Mouse (Mus musculus): ENCODE measurements around the gene Kcnk2. TPM values are rescaled to one million over a fixed set of nuclear protein-coding genes. Genes with fewer than 3 reads are reported as not detected.
A peak's percentile ranks its signal among the peaks of the same experiment; 100 is the strongest.

Kcnk2 gene
- polyA plus RNA-seq, 1 experiment from 2014 or later = 7.9 TPM

DNA sequence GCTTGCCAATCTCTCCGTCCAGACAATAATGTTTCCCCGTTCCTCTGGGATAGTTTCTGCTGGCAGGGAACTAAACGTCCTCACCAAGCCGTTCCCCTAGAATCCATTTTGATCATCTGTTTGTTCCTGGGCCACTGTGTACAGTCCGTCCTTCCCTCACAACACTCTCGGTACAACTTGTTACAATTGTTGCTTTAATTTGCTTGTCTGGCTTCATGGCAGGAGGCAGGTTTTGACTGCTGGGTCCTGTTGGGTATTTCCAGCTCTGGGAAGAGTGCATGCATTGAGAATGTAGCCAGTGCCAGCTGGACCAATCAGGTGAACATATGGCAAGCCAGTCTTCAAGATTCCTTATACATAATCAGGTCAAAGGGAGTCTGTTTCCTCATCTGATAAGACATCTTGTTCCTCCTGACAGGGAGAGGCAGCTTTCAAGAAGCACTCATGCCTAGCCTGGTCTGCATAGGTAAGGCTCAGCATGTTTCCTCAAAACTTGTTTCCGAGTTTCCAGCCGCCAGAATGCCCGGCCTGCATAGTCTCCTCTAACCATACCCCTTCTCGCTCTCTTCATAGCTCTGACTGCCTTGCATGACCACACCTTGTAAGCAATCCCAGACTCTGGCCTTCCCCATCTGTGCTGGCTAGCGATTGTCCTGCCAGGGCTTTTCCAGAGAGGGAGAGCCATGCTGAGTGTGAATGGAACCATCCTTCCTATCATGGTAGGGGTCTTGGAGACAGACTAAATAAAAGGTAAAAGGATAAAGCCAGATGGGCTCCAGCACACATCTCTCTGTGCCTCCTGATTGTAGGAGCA lies 184.1 kb downstream of the Kcnk2 start:
- WGBS = 87% methylated on average over 11 of the region's 11 CpGs
- no peak overlapping the region for H3K4me2 ChIP-seq (replicated peaks)
- ATAC-seq (ENCODE audit: insufficient number of reproducible peaks, low FRiP score, low TSS enrichment, low read depth) = no peak
- no peaks in the 10 kb centered on the region for H3K36me3 ChIP-seq
- no peaks in the 10 kb centered on the region for H3K27me3 ChIP-seq
- H3K9ac ChIP-seq = no peak overlapping the region
- no peaks in the 10 kb centered on the region for H3K9me3 ChIP-seq (replicated peaks)
- H3K27ac ChIP-seq (replicated peaks) = no peak overlapping the region
- no peak overlapping the region for H3K4me3 ChIP-seq (replicated peaks)
- no peaks in the 10 kb centered on the region for H3K4me1 ChIP-seq

DNA sequence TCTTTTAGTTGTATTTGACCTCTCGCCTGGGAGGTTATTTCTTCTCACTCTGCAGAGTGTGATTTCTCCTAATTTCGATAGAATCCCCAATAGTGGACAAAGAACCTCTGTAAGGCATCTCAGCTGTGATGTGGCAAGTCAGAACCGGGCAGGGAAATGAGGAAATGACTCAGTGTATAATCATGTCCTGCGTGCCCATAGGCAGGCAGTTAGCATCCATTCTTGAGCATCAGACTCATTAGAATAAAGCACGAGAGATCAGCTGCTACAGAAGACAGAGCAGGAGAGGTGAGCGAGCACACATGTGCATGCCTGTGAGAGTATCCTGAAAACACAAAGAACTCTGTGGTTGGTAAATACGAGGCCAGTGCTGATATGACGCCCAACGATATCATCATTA lies 186.9 kb downstream of the Kcnk2 start:
- Histone ChIP-seq H3K27ac (replicated peaks) (0 out of 2 replicates have a peak overlapping the region, but pooled peaks have one; percentile 22), H3K9me3 (replicated peaks) (no peaks in the 10 kb centered on the region), H3K36me3 (no peaks in the 10 kb centered on the region), H3K4me3 (replicated peaks) (no peak overlapping the region), H3K4me1 (no peaks in the 10 kb centered on the region), H3K4me2 (replicated peaks) (no peak overlapping the region), H3K27me3 (no peaks in the 10 kb centered on the region), H3K9ac (no peak overlapping the region)
- 59% methylated on average over 9 of the region's 9 CpGs for WGBS
- ATAC-seq (ENCODE audit: insufficient number of reproducible peaks, low FRiP score, low TSS enrichment, low read depth) = no peak

DNA sequence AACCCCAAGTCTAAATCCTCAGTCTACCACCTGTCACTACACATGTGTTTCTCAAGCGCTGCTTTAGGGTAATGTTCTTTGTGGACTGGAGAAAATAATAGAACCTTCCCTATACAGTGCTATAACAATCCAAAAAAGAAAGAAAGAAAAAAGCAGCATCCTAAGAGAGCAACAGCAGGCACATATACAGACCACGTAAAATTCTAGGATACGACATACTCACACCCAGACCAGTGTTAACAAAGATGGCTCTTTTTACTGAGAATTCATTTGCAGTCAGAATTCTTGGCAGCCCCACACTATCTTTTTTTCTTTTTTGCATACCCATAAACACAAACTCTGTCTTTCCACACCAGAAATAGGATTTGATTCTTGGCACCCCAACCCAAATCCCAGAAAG lies 187.6 kb downstream of the Kcnk2 start:
- H3K4me2 ChIP-seq (replicated peaks) = no peak overlapping the region
- no peak overlapping the region for H3K4me3 ChIP-seq (replicated peaks)
- no peaks in the 10 kb centered on the region for H3K36me3 ChIP-seq
- no peak overlapping the region for H3K27ac ChIP-seq (replicated peaks)
- no peaks in the 10 kb centered on the region for H3K4me1 ChIP-seq
- H3K9me3 ChIP-seq (replicated peaks) = no peaks in the 10 kb centered on the region
- H3K27me3 ChIP-seq = no peaks in the 10 kb centered on the region
- no peak for ATAC-seq (ENCODE audit: insufficient number of reproducible peaks, low FRiP score, low TSS enrichment, low read depth)
- 64% methylated on average over 3 of the region's 3 CpGs for WGBS
- no peak overlapping the region for H3K9ac ChIP-seq

DNA sequence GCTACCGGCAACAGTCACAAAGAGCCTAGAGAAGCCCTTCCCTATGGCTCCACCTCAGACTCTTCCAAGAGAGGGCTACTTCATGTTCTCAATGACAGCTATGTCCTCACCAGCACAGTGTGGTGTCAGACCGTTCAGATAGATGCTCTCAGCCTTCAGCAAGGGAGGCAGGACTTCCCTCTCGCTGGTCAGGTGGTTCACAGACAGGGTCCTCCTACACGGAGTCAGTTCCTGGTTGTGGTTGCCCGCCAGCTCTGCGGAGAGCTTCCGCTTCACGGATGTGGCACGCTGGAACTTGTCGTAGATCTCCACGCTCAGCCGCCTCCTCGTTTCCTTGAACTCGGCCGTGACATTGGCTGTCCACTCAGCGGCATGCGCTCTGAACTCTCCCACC lies 192.4 kb downstream of the Kcnk2 start:
- Histone ChIP-seq H3K4me2 (replicated peaks) (no peak overlapping the region), H3K36me3 (no peaks in the 10 kb centered on the region), H3K27ac (replicated peaks) (no peak overlapping the region), H3K9me3 (replicated peaks) (no peaks in the 10 kb centered on the region), H3K4me3 (replicated peaks) (no peak overlapping the region), H3K27me3 (no peaks in the 10 kb centered on the region), H3K4me1 (no peaks in the 10 kb centered on the region), H3K9ac (no peak overlapping the region)
- 89% methylated on average over 17 of the region's 17 CpGs for WGBS
- no peak for ATAC-seq (ENCODE audit: insufficient number of reproducible peaks, low FRiP score, low TSS enrichment, low read depth)

DNA sequence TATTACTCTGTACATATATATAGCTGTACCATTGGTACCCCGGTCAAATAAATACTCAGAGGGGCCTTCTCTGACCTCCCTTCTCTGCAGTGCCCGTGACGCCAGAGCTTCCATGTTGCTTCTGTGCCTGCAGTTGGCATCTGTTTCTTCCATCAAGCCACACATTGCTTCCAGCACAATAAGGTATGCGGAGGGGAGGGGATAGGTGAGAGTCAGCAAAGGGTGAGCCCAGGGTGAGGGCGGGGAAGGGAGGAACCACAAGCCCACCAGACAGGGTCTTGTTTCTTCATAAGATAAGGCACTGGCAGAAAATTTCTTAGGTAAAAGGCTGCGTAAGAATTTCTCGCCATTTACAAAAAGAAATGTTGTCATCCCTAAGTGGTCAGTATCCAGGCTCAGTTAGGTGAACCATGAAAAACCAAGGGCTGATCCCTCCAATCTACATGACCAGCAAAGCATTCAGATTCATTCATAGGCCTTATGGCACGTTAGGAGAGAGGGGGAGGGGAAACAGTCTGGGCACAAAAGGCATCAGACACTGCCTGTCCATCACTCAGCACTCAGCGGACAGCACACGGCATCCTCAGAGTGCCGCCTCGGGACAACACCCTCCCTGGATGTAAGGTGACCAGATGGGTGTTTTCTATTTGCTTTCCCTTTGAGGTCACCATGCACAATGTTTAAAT lies 192.9 kb downstream of the Kcnk2 start:
- WGBS = 79% methylated on average over 12 of the region's 12 CpGs

DNA sequence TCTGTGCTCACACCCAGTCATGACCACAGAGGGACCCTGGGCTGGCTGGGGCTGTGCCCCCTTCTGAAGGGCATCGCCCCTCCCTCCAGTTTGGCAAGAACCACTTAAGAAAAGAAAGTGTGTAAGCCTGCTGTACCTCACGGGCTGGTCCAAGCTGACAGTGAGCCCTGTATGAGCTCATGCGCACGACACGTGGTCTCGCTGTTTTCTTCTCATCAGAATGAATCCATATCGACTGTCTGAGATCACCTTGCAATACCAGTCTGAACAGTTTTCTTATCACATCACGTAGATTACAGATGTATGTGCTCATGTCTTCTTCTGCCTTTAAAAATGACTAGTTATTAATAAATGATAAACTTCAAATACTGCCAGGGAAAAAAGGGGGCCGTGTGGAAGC lies 193.5 kb downstream of the Kcnk2 start:
- WGBS = 83% methylated on average over 9 of the region's 9 CpGs
- Histone ChIP-seq H3K4me3 (replicated peaks) (no peak overlapping the region), H3K27ac (replicated peaks) (no peak overlapping the region), H3K36me3 (no peaks in the 10 kb centered on the region), H3K4me1 (no peaks in the 10 kb centered on the region), H3K9me3 (replicated peaks) (no peaks in the 10 kb centered on the region), H3K4me2 (replicated peaks) (no peak overlapping the region), H3K9ac (no peak overlapping the region), H3K27me3 (no peaks in the 10 kb centered on the region)
- ATAC-seq (ENCODE audit: insufficient number of reproducible peaks, low FRiP score, low TSS enrichment, low read depth) = no peak

More for the DNA sequence above, 192.9 kb downstream of the Kcnk2 start:
- H3K4me2 ChIP-seq (replicated peaks) = no peak overlapping the region
- no peaks in the 10 kb centered on the region for H3K27me3 ChIP-seq
- H3K27ac ChIP-seq (replicated peaks) = no peak overlapping the region
- no peaks in the 10 kb centered on the region for H3K36me3 ChIP-seq
- no peak for ATAC-seq (ENCODE audit: insufficient number of reproducible peaks, low FRiP score, low TSS enrichment, low read depth)
- H3K9me3 ChIP-seq (replicated peaks) = no peaks in the 10 kb centered on the region
- H3K4me1 ChIP-seq = no peaks in the 10 kb centered on the region
- H3K4me3 ChIP-seq (replicated peaks) = no peak overlapping the region
- H3K9ac ChIP-seq = no peak overlapping the region

DNA sequence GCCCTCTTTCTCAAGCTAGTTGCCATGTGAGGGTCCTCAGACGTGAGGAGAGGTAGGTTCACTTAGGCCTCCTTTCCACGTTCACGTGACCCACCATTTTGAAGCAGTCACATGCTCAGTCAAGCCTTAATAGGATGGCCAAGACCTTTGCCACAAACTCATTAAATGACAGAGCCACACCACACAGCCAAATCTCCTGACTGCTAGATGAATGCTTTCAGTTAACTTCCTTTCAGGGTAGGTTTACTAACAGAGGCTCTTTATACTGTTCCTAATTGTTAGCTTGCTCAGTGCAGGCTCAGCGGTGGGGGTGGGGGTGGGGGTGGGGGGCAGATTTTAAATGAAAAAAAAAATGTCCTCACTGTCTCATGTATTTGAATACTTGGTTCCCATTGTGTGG lies 206.3 kb downstream of the Kcnk2 start:
- no peaks in the 10 kb centered on the region for H3K9me3 ChIP-seq (replicated peaks)
- WGBS = 71% methylated on average over 4 of the region's 4 CpGs
- no peak for ATAC-seq (ENCODE audit: insufficient number of reproducible peaks, low FRiP score, low TSS enrichment, low read depth)

DNA sequence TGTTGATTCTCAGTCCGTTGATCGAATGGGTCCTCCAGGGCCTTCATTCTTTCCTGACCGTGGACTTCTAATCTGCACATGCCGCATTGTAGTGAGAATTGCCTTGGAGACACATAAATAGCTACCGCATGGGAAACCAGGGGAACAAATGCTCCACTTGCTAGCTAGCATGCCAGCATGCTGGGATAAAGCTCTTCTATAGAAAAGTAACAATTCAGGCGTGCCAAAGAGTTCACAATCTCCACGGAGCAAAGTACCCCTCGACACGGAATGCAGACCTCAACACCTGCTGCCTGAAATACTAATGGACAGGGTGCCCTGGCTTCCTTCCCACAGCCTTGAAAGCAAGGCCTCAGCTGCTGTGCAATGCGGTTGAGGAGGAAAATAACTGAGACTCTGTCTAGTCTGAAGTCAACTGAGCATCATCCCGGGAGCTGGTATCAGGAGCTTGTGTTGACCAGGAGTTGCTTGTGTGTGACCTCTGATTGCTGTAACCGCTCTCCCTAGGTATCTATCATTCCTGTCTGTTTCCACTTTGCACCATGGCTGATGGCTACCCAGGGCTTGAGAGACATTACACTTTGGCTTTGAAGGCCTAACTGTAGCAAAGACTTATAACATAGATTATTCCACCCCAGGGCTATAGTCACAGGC lies 214.2 kb downstream of the Kcnk2 start:
- 79% methylated on average over 12 of the region's 12 CpGs for WGBS
- no peaks in the 10 kb centered on the region for H3K4me1 ChIP-seq
- no peak overlapping the region for H3K4me2 ChIP-seq (replicated peaks)
- no peak overlapping the region for H3K9ac ChIP-seq
- no peak overlapping the region for H3K4me3 ChIP-seq (replicated peaks)
- H3K27me3 ChIP-seq = no peaks in the 10 kb centered on the region
- H3K36me3 ChIP-seq = no peaks in the 10 kb centered on the region
- no peak for ATAC-seq (ENCODE audit: insufficient number of reproducible peaks, low FRiP score, low TSS enrichment, low read depth)
- no peak overlapping the region for H3K27ac ChIP-seq (replicated peaks)
- no peaks in the 10 kb centered on the region for H3K9me3 ChIP-seq (replicated peaks)

More for the DNA sequence above, 206.3 kb downstream of the Kcnk2 start:
- Histone ChIP-seq H3K9ac (no peak overlapping the region), H3K36me3 (no peaks in the 10 kb centered on the region), H3K4me1 (no peaks in the 10 kb centered on the region), H3K27ac (replicated peaks) (no peak overlapping the region), H3K4me2 (replicated peaks) (no peak overlapping the region), H3K4me3 (replicated peaks) (no peak overlapping the region), H3K27me3 (no peaks in the 10 kb centered on the region)

DNA sequence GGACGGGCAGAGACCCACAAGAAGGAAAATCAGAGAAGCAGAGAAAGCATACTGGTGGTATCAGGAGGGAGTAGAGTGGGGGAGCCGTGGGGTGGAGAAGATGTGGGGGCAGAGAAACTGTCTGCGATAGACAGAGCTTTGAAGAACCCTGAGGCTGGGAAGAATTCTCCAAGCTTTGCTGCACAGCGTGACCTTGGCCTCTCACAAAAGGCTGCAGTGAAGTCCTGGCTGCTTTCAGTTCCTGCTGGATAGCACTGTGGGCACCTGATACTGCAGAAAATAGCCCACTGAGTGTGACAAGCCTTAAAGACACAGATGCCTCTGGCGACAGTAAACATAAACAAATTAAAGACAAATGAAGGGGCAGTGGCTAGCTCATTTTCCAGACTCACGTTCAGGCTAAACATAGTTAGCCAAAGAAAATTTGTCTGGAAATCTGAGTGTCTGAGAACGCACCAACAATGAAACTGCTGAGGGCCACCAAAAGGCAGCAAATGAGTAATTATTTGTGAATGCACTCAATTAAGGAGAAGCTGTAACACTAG lies 216.8 kb downstream of the Kcnk2 start:
- 37% methylated on average over 7 of the region's 7 CpGs for WGBS
- Histone ChIP-seq H3K27ac (replicated peaks) (no peak overlapping the region), H3K4me1 (no peaks in the 10 kb centered on the region), H3K9ac (no peak overlapping the region), H3K4me2 (replicated peaks) (no peak overlapping the region), H3K27me3 (no peaks in the 10 kb centered on the region), H3K4me3 (replicated peaks) (no peak overlapping the region), H3K36me3 (no peaks in the 10 kb centered on the region), H3K9me3 (replicated peaks) (no peaks in the 10 kb centered on the region)
- no peak for ATAC-seq (ENCODE audit: insufficient number of reproducible peaks, low FRiP score, low TSS enrichment, low read depth)

DNA sequence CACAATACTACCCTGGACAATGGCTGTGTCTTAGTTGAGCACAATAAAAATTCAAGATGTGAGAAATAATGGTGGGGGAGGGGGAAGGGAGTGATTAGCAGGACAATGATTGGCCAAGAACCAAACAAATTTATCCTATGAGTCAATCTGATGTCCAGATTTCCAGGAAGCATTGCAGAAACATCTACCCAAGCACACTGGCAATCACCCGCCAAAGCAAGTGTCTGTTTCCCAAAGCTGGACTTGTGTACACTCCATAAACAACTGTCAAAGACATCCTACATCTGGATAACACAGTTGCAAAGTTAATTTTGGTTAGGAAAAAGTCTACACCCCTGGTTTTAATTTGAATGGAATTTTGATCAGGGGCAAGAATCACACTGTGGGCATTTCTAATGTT lies 224.3 kb downstream of the Kcnk2 start:
- Histone ChIP-seq H3K4me2 (replicated peaks) (no peak overlapping the region), H3K36me3 (no peaks in the 10 kb centered on the region), H3K27me3 (no peaks in the 10 kb centered on the region), H3K4me1 (peaks cover 10% of the 10 kb centered on the region; the same call in 1 of the 2 replicates), H3K9ac (no peak overlapping the region), H3K27ac (replicated peaks) (no peak overlapping the region), H3K9me3 (replicated peaks) (no peaks in the 10 kb centered on the region), H3K4me3 (replicated peaks) (no peak overlapping the region)
- ATAC-seq (ENCODE audit: insufficient number of reproducible peaks, low FRiP score, low TSS enrichment, low read depth) = no peak
- WGBS = 71% methylated on average over 1 of the region's 1 CpGs

DNA sequence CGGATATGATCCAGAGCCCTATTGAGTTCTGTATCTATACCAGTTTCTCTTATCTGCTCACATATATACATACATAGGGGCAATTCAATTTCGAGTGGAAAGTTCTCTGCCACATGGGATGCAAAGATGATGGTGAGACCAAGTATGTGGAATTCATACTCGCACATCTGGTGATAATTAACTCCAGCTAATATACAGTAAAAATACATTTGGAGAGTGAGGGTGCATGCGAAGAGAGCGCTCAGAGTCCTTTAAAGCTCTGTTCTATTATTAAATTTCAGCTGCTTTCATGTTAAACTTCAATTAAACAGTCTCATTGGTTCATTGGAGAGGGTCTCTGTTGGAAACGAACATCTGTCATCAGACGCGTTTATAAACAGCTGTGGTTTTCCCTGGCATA lies 228.6 kb downstream of the Kcnk2 start:
- H3K9me3 ChIP-seq (replicated peaks) = no peaks in the 10 kb centered on the region
- H3K4me1 ChIP-seq = peaks cover 10% of the 10 kb centered on the region; the same call in 1 of the 2 replicates
- no peak for ATAC-seq (ENCODE audit: insufficient number of reproducible peaks, low FRiP score, low TSS enrichment, low read depth)
- 36% methylated on average over 8 of the region's 8 CpGs for WGBS
- no peak overlapping the region for H3K9ac ChIP-seq
- H3K36me3 ChIP-seq = no peaks in the 10 kb centered on the region
- no peak overlapping the region for H3K4me2 ChIP-seq (replicated peaks)
- H3K4me3 ChIP-seq (replicated peaks) = no peak overlapping the region
- H3K27me3 ChIP-seq = no peaks in the 10 kb centered on the region
- H3K27ac ChIP-seq (replicated peaks) = no peak overlapping the region

Data from embryonic facial prominence, embryonic 15.5 days (tissue).